Mouse (Mus musculus): ENCODE measurements around the gene Rabep1. TPM values are rescaled to one million over a fixed set of nuclear protein-coding genes. Genes with fewer than 3 reads are reported as not detected.

The Rabep1 gene
- polyA plus RNA-seq, 1 experiment from 2014 or later, result 44.2 TPM

DNA sequence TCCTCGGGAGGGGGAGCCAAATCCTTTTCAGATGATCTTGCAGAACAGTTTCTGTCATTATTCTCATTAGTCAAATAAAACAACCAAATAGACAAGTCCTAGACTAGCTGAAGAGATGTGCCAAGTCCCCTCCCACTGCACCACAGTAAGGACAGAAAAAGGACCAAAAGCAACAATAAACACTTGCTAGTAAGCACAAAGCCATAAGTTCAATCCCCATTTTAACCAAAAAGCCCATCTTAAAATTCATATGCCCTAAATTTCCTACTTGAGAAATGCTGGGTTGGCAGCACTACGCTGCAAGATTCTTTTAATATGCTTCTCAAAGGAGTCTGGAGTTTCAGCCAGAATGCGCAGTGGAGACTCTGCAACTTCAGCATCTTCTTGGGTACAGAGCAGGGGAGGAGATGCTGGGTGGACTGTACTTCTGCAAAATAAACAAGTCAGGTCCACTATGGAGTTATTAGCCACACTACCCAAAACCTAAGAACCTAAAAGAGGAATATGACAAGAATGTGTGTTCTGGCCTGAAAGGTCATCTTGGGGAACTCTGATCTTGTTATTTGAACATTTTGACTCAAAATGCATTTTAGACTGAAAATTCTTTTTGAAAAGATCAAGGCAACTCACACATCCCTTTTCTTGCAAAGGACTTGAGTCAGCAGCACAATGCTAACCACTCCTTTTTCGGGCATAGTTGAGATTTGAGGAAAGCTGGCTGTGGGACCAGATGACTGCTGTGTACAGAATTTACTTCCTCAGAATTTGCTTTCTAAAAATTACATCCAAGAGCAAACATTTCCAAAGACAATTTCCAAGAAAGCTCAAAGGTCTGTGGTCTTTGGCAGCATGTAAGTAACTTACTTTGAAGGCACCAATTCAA, 100.6 kb downstream of the Rabep1 start:
- H3K36me3 ChIP-seq (ENCODE audit: control insufficient read depth, insufficient read depth, low read length), result peaks cover 33% of the 10 kb centered on the region
- H3K27ac ChIP-seq (ENCODE audit: low read depth, low read length), result no peak overlapping the region
- H3K4me2 ChIP-seq, result no peak overlapping the region
- no peaks in the 10 kb centered on the region for H3K9me3 ChIP-seq (ENCODE audit: control insufficient read depth, low read length)
- H3K9ac ChIP-seq (ENCODE audit: low read length), result no peak overlapping the region
- H3K4me1 ChIP-seq (ENCODE audit: control insufficient read depth, insufficient read depth, low read length), result no peaks in the 10 kb centered on the region
- WGBS, result 92% methylated on average over 4 of the region's 4 CpGs
- H3K4me3 ChIP-seq (ENCODE audit: low read depth, low read length), result no peak overlapping the region
- DNase-seq (ENCODE audit: low spot score, missing footprints), result peak; percentile 78
- ATAC-seq (ENCODE audit: low FRiP score), result no peak
- H3K27me3 ChIP-seq (ENCODE audit: control insufficient read depth, insufficient read depth, low read length), result no peaks in the 10 kb centered on the region

- Histone ChIP-seq H3K4me1 (ENCODE audit: control insufficient read depth, insufficient read depth, low read length) (no peaks in the 10 kb centered on the region), H3K9me3 (ENCODE audit: control insufficient read depth, low read length) (no peaks in the 10 kb centered on the region), H3K27me3 (ENCODE audit: control insufficient read depth, insufficient read depth, low read length) (no peaks in the 10 kb centered on the region), H3K9ac (ENCODE audit: low read length) (no peak overlapping the region), H3K27ac (ENCODE audit: low read depth, low read length) (no peak overlapping the region), H3K4me3 (ENCODE audit: low read depth, low read length) (no peak overlapping the region), H3K36me3 (ENCODE audit: control insufficient read depth, insufficient read depth, low read length) (peaks cover 27% of the 10 kb centered on the region; the same call in 1 of the 2 replicates), H3K4me2 (no peak overlapping the region)
- ATAC-seq (ENCODE audit: low FRiP score) (no peak), DNase-seq (ENCODE audit: low spot score, missing footprints) (no peak)
- 91% methylated on average over 4 of the region's 4 CpGs for WGBS
These were observed 110.1 kb downstream of the Rabep1 start for GRCm38 (mm10) chr11:70954711-70955110.

GRCm38 (mm10) chr11:70960786-70961554, 116.4 kb downstream of the Rabep1 start:
- Histone ChIP-seq H3K4me3 (ENCODE audit: low read depth, low read length) (no peak overlapping the region), H3K27ac (ENCODE audit: low read depth, low read length) (no peak overlapping the region), H3K9ac (ENCODE audit: low read length) (no peak overlapping the region), H3K4me1 (ENCODE audit: control insufficient read depth, insufficient read depth, low read length) (no peaks in the 10 kb centered on the region), H3K27me3 (ENCODE audit: control insufficient read depth, insufficient read depth, low read length) (no peaks in the 10 kb centered on the region), H3K9me3 (ENCODE audit: control insufficient read depth, low read length) (no peaks in the 10 kb centered on the region), H3K4me2 (no peak overlapping the region), H3K36me3 (ENCODE audit: control insufficient read depth, insufficient read depth, low read length) (peaks cover 24% of the 10 kb centered on the region)
- 91% methylated on average over 5 of the region's 5 CpGs for WGBS
- ATAC-seq (ENCODE audit: low FRiP score) (no peak), DNase-seq (ENCODE audit: low spot score, missing footprints) (no peak)

DNA sequence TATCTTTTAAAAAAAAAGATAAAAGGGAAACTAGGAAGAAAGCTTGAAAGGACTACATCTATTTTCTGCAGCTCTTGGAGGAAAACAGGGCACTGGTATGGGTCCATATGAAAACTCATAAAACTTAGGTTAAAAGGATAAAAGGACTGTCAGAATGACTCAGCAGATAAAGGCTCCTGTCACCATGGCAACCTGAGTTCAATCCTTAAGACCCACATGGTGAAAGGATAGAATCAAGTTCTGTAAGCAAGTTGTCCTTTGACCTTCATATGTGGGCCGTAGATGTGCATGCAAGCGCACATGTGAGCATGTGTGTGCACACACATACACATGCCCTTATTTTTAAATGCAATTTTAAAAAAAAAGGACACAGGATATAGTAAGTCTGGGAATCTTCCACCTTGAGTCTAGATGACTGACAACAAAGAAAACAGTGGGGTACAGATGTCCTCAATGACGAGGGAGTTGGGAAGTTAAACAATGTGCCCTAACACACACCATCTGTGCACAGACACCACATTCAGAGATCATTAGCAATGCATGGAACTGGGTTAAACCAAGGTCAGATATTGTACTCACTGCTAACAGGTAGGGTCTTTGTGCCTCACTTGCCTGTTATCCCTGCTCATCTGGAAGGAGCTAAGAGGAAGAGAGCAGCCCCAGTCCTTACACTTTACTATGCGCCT, 119.8 kb downstream of the Rabep1 start:
- Histone ChIP-seq H3K36me3 (ENCODE audit: control insufficient read depth, insufficient read depth, low read length) (peaks cover 17% of the 10 kb centered on the region), H3K9ac (ENCODE audit: low read length) (no peak overlapping the region), H3K27me3 (ENCODE audit: control insufficient read depth, insufficient read depth, low read length) (no peaks in the 10 kb centered on the region), H3K9me3 (ENCODE audit: control insufficient read depth, low read length) (no peaks in the 10 kb centered on the region), H3K27ac (ENCODE audit: low read depth, low read length) (no peak overlapping the region), H3K4me3 (ENCODE audit: low read depth, low read length) (no peak overlapping the region), H3K4me2 (no peak overlapping the region), H3K4me1 (ENCODE audit: control insufficient read depth, insufficient read depth, low read length) (peaks cover 12% of the 10 kb centered on the region)
- ATAC-seq (ENCODE audit: low FRiP score) (no peak), DNase-seq (ENCODE audit: low spot score, missing footprints) (no peak)
- WGBS, result 77% methylated on average over 4 of the region's 4 CpGs

DNA sequence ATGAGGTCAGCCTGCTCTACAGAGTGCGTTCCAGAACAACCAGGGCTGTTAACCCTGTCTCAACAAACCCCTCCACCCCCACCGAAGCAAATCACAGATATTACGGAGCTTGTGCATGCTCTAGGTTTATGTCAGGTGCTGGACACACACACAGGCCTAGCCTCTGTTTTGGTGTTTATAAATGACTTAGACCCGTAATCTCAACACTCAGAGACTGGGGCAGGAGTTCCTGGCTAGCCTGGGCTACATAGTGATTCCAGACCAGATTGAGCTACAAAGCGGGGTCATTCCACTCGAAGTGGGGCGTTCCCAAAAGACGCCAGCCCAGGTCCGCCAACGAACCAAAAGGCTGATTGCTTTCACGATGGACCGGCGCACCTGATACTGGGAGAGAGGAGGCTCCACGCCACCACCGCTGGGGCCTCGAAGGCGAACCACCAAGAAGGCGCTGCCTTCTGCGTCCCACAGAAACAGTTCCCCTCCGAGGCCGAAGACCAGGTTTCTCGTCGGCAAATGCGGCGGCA, 124.8 kb downstream of the Rabep1 start:
- H3K27me3 ChIP-seq (ENCODE audit: control insufficient read depth, insufficient read depth, low read length), result no peaks in the 10 kb centered on the region
- H3K9me3 ChIP-seq (ENCODE audit: control insufficient read depth, low read length), result no peaks in the 10 kb centered on the region
- H3K9ac ChIP-seq (ENCODE audit: low read length), result peak overlapping the region; percentile 88
- DNase-seq (ENCODE audit: low spot score, missing footprints) (peak; percentile 92), ATAC-seq (ENCODE audit: low FRiP score) (peak; percentile 20)
- H3K4me3 ChIP-seq (ENCODE audit: low read depth, low read length), result peak overlapping the region; percentile 90
- peak overlapping the region; percentile 58 for H3K27ac ChIP-seq (ENCODE audit: low read depth, low read length)
- H3K36me3 ChIP-seq (ENCODE audit: control insufficient read depth, insufficient read depth, low read length), result peaks cover 16% of the 10 kb centered on the region
- peaks cover 12% of the 10 kb centered on the region for H3K4me1 ChIP-seq (ENCODE audit: control insufficient read depth, insufficient read depth, low read length)
- WGBS, result 1% methylated on average over 25 of the region's 25 CpGs
- peak overlapping the region; percentile 76 for H3K4me2 ChIP-seq

DNA sequence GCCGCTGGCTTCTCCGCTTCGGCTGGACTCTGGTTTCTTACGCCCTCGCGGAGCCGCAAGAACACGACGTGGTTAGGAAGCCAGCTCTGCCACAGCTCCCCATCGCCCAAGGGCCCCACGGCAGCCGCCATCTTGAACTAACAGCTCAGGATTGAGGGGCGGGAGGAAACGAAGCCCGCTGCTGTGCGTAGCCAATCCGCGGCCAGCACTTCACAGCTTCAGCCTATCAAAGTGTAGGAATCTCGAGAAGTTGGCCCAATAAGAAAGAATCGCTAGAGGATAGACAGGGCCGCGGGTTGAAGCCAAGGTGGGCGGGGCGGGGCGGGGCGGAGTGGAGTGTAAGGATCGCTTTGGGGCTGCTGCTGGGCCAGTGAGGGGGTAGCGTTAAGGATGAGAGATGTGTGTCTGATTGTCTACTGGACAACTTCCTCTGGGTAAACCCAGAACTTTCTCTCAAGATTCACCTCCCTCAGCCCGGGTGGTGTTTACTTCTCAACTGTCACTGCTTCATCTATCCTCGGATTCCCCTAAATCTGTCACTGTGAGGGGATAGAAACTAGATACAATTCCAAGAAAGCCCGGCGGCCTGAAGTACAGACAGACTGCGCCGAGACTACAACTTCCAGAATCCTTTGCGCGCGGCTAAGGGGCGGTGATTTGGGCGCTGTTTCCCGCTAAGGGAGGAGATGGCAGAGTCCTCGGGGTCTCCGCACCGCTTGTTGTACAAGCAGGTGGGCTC, 125.4 kb downstream of the Rabep1 start, which contains the start of the genes Nup88 and Rpain:
TSS of gene Nup88 (minus strand) at position 153 of the 739 bp plus-strand sequence.
TSS of gene Rpain (plus strand) at position 393 of the 739 bp plus-strand sequence.
- Histone ChIP-seq H3K9me3 (ENCODE audit: control insufficient read depth, low read length) (no peaks in the 10 kb centered on the region), H3K27ac (ENCODE audit: low read depth, low read length) (peak within 1 kb of the TSS; percentile 80), H3K4me2 (peak within 1 kb of the TSS; percentile 90), H3K36me3 (ENCODE audit: control insufficient read depth, insufficient read depth, low read length) (peaks cover 12% of the 10 kb centered on the region), H3K9ac (ENCODE audit: low read length) (peak within 1 kb of the TSS; percentile 88), H3K27me3 (ENCODE audit: control insufficient read depth, insufficient read depth, low read length) (no peaks in the 10 kb centered on the region), H3K4me3 (ENCODE audit: low read depth, low read length) (peak within 1 kb of the TSS; percentile 90), H3K4me1 (ENCODE audit: control insufficient read depth, insufficient read depth, low read length) (peaks cover 12% of the 10 kb centered on the region)
- WGBS, result under 1% methylated on average over 43 of the region's 43 CpGs
- DNase-seq (ENCODE audit: low spot score, missing footprints), result peak; percentile 99
- ATAC-seq (ENCODE audit: low FRiP score), result peak; percentile 98

- no peaks in the 10 kb centered on the region for H3K9me3 ChIP-seq (ENCODE audit: control insufficient read depth, low read length)
- peak overlapping the region; percentile 90 for H3K4me2 ChIP-seq
- peak overlapping the region; percentile 90 for H3K4me3 ChIP-seq (ENCODE audit: low read depth, low read length)
- WGBS, result 18% methylated on average over 24 of the region's 24 CpGs
- 0 out of 2 replicates have a peak, but pooled peaks cover 6% of the 10 kb centered on the region for H3K36me3 ChIP-seq (ENCODE audit: control insufficient read depth, insufficient read depth, low read length)
- peak overlapping the region; percentile 80; the same call in 1 of the 2 replicates for H3K27ac ChIP-seq (ENCODE audit: low read depth, low read length)
- ATAC-seq (ENCODE audit: low FRiP score) (no peak; the same call in 1 of the 2 replicates), DNase-seq (ENCODE audit: low spot score, missing footprints) (no peak)
- peaks cover 12% of the 10 kb centered on the region for H3K4me1 ChIP-seq (ENCODE audit: control insufficient read depth, insufficient read depth, low read length)
- H3K9ac ChIP-seq (ENCODE audit: low read length), result peak overlapping the region; percentile 71
- no peaks in the 10 kb centered on the region for H3K27me3 ChIP-seq (ENCODE audit: control insufficient read depth, insufficient read depth, low read length)
These were observed 126.3 kb downstream of the Rabep1 start for GRCm38 (mm10) chr11:70970560-70971540.

Measured in midbrain, embryonic 11.5 days (tissue).